Mouse (Mus musculus) frontal cortex, postnatal 36 days (tissue): ENCODE measurements at regions not wholly inside any gene's neighbourhood (a gene's known extent, or its start where the extent isn't known, plus 50 kb on each side); places are given as distances from the start of the nearest gene placed in this dataset.
A peak's percentile ranks its signal among the peaks of the same experiment; 100 is the strongest.

Experiments used
- DNase-seq, 2 experiments: peaks; one replicate each; pipeline ENCODE4 v3.0.0; 2022; ENCODE audit warnings: low spot score in 2 of 2

DNA sequence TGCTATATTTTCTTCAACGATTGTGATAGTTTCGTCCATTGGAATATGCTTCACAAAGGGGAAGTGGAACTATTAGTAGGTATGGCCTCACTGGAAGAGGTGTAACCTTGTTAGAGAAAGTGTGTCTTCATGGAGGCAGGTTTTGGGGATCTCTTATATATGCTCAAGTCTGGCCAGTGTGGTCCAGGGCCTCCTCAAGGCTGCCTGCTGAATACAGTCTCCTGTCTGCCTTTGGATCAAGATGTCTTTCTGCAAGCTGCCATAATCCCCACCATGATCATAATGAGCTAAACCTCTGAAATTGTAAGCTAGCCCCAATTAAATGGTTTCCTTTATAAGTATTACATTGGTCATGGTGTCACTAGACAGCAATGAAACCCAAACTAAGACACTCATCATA is 384.3 kb downstream of the Btbd3 start:
- no peak for DNase-seq

GRCm38 (mm10) chr2:138641335-138641734 is 385.0 kb downstream of the Btbd3 start:
- no peak for DNase-seq

DNA sequence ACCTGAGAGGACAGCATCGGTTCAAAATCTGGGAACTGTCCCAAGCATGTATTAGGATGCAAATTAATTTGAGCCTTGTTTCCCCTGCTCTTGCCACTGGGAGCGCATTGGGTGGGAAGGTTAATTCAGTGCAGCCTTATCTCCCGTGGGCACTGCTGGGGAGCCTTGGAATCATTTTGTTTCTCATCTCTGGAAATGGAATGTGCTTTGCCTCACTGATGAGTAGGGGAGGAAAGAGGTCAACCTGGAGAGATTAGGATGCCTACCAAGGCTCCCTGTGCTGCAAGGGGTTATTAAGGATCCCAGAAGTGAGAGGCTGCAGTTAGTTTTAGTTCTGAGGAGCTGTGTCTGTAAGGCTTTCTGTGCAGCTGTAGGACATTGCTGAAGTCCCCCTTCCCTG is 392.3 kb downstream of the Btbd3 start:
- no peak for DNase-seq

GRCm38 (mm10) chr2:138659376-138659775 is 403.0 kb downstream of the Btbd3 start:
- no peak for DNase-seq

- no peak for DNase-seq
Observed at GRCm38 (mm10) chr2:138670307-138670706, 413.9 kb downstream of the Btbd3 start.

- DNase-seq = no peak
Observed at GRCm38 (mm10) chr2:138674801-138675200, 418.4 kb downstream of the Btbd3 start.

GRCm38 (mm10) chr2:138675229-138676065 is 419.1 kb downstream of the Btbd3 start:
- DNase-seq = no peak

GRCm38 (mm10) chr2:138688140-138688871 is 431.9 kb downstream of the Btbd3 start:
- DNase-seq = peak in 1 of 2 experiments; percentile 16

- no peak for DNase-seq
Observed at GRCm38 (mm10) chr2:138689497-138689896, 433.1 kb downstream of the Btbd3 start.

GRCm38 (mm10) chr2:138702783-138703182 is 446.4 kb downstream of the Btbd3 start:
- no peak for DNase-seq

GRCm38 (mm10) chr2:138703943-138704541 is 447.7 kb downstream of the Btbd3 start:
- DNase-seq = no peak

GRCm38 (mm10) chr2:138708763-138709162 is 452.4 kb downstream of the Btbd3 start:
- peak; percentile 20 to 48 for DNase-seq

GRCm38 (mm10) chr2:138733846-138734245 is 477.5 kb downstream of the Btbd3 start:
- no peak for DNase-seq

GRCm38 (mm10) chr2:138744806-138745205 is 488.4 kb downstream of the Btbd3 start:
- DNase-seq = peak in 1 of 2 experiments; percentile 32

DNA sequence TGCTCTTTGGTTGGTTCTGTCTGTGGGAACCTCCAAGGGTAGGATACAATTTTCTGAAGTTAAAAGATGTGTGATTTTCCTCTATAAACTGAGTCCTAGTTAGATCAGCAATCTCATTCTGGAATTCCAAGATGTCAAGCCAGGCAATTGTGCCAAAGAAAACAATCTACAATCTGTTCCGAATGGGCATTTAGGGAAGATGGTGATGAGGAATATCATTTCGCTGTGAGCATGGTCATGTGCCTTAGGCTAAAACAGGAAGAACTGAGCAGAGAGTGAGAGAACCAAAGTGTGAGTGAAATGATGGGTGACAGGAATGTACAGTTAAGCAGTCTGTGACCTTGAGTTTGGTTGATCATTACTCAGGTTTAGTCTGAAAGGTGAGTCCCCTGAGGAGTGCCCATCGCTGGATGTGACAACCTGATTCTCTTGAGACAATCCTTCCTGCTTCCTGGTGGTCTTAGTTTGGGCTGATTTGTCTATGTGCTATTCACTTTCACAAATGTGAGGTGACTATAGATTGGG is 504.1 kb downstream of the Btbd3 start:
- DNase-seq = no peak

- no peak for DNase-seq
Observed at GRCm38 (mm10) chr2:138761400-138761799, 505.0 kb downstream of the Btbd3 start.

DNA sequence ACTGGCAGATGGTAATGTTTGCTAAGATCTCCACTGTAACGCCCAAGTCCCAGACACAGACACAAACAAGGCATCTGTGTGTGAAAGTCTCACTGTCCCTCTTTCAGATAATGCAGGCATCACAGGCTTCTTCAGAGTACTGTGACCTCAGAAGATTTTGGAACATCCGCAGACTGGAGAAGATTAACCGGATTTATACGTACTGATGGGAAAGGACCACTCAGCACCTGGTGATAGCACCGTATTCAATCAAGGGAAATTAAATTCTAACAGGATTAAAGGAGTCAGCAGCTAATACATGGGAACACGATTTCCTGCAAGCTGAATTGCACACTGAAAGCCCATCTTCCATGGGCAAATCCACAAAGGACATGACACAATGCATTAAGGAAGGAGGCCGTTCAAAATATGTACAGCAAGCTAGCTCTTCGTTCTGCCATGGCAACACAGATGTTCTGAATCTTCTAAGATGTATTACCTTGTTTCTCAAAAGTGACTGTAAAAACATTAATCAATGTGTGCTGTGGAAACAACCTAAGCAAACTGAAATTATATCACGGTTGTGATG is 510.0 kb downstream of the Btbd3 start:
- DNase-seq = no peak

GRCm38 (mm10) chr2:138783781-138784180 is 527.4 kb downstream of the Btbd3 start:
- no peak for DNase-seq

DNA sequence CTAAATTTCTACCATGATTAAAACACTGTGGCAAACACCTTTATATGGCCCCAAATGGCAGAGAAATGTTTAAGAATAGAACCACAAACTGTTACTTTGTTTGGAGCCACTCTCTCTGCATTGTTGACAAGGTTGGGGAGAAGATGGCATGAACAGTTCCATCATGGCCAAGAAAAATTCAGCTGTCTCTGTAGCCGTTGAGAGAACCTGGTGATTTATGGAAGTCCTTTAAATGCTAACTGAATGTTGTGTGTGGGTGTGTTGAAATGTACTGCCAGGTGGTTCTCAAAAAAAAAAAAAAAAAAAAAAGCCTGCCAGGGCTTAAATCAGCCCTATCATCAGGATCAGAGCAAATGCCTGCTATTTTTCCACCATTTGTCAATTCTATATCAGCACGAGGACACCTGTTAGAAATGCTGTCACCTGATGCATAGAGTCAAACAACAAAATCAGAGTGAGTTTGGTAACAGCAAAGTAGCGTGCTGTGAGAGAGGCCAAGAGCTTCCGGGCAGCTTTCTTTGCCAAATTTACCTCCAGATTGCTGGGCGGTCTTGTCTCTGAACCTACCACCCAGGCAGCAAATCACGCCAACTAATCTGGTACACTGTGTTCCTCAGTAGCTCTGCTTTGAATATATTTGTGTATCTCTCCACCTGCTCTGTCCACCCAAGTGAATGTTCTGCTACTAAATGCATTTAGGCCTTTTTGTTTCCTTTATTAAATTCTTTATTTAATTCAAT is 536.5 kb downstream of the Btbd3 start:
- DNase-seq = peak; percentile 42 to 64

DNA sequence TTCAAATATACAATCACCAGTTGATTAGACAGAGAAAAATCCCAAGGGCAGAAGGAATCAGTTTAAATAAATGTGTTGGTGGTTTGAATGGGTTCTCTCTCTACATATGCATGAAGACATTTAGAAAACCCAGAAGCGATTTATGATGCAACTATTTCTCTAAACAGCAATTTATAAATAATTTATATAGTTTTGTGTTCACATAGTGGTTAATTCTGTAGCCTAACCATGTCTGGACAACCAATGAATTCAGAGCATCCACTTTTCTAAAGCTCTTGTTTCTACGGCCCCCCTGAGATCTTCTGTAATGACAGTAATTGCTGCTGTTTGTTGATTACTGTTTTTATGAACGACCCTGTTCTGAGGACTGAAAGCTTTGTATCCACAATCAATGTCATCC is 549.8 kb downstream of the Btbd3 start:
- no peak for DNase-seq

DNA sequence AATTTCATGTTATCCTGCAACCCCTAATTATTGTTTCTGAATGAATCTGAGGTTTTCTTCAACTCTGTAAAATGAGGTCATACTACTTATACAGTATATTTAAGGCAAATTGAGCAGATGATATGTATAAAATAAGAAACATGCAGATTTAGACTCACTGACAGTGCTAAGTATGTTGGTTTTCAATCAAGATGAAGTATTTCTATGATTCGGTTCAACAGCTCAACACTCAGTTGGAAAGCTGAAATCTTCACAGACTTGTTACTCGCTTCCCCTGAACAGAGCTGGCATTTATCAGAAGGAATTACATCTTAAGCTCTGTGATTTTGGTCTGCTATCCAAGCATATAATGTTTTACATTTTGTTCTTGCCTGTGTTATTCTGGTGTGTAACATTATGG is 553.4 kb downstream of the Btbd3 start:
- no peak for DNase-seq
